Comparison of ENCODE assay signal across 1 mouse cellular context in the genomic region with DNA sequence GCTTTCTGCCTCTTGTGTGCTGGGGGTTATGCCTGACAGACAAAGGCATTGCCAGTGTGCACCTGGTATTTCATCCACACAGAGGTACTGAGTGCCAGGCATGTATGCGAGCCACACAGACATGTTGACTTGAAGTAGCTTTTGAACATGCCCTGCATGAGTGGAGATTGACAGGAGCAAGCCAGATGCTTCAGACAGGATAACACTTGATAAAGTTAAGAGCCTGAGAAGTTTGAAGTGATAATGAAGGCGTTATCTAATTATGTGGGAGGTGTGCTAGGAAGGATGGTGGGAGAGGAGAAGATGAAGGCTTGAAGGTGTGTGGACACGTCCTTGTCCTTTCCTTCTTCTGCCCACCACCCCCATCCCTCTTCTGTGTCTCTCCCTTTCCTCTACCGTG.
TF ChIP-seq lines count a peak whose summit lies in the region.

No protein-coding gene starts in this region.

TF ChIP-seq in MEL, 35 proteins besides CTCF, POLR2A, EP300 and RAD21 (continued from another document):
- TF ChIP-seq MEF2A (IDR thresholded peaks at IDR 0.05; ENCODE audit: extremely low read depth, insufficient replicate concordance, low read depth, low read length, poor library complexity, severe bottlenecking) (no peak), ZC3H11A (IDR thresholded peaks at IDR 0.05; ENCODE audit: low read depth, low read length) (no peak)
TF ChIP-seq in MEL: peak in this region for 11.
